Mouse (Mus musculus) ES-CJ7 (cell line): ENCODE data around the gene Fam173b.
A peak's percentile ranks its signal among the peaks of the same experiment; 100 is the strongest.
"Not testable (repeated sequence)": the region's sequence is repeated elsewhere in the genome, so short reads cannot be mapped to it uniquely, and the experiment has no call there.

Experiments
- DNase-seq: peaks from one replicate; pipeline ENCODE4 v3.0.0; 2011; ENCODE audit warnings: low read depth, low spot score

Fam173b gene

DNA sequence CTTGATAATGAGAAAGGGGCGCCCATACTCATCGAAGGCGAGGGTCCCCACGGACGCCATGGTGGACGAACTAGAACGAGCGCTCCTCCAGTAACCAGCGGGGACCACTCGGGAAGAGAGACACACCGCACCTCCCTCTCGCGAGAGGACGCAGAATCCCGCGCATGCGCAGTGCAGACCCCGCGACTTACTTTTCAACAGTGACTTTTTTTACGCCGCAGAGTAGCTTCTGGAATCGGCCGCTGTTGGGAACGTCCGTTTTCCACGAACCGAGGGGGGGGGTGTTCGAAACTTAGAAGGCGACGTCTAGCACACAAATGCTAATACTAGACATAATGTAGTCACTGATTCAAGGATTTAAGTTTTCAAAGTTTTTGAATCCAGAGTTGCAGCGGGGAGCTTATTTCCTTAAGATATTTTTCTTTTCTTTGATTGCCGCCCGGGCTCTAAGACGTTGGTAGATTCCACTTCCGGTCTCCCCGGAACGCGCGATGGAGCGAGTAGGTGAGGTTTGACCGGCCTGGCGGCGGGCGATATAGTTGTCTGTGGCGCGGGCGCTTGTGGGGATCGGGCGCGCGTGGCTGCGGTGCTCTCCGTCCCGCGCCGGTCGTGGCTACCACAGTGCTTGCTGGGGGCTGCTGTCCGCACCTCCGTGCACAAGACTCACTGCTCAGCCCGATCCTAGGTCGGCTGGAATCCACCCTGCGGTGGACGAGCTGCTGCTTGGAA is at the start of gene Fam173b, which contains the start of gene Cct5:
Gene Fam173b, plus strand, starts transcription at position 207 of the 729 bp plus-strand sequence.
Gene Cct5, minus strand, starts transcription at position 159 of the 729 bp plus-strand sequence.
- peak; percentile 99 for DNase-seq

DNA sequence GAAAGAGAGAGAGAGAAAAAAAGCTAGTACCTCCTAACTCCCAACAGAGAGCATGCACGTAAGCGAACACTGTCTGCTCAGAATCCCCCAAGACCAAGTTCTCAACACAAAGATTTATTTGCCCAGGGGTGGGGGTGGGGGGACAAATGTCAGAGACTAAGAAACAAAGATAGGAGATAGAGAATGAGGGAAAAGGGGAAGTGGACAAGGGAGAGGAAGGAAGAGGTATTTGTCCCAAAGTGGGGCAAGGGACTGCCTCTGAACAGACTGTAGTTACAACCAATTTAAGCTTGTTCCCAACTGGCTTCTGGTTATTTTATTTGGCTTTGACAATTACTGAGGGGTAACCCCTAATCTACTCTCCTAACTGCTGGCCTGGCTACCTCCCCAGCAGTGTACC is 46.8 kb upstream of the Fam173b start:
- no peak for DNase-seq

DNA sequence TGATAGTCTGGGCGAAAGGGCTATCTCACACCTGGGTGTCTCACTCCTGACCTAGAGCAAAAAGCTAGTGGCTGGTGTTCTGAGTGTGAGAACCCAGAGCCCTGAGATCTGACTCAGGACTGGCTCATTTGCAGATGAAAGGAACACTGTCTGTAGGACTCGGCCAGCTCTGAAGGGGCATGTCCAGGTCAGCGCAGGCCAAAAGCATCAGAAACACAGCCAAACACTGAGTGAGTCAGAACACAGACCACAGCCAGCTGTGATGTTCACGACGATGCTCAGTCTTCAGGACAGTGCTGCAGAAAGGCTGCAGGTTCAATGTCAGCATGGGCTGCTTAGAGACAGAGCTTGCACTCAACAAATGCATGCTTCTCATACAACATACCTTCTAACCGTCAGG is 40.3 kb upstream of the Fam173b start:
- no peak for DNase-seq

DNA sequence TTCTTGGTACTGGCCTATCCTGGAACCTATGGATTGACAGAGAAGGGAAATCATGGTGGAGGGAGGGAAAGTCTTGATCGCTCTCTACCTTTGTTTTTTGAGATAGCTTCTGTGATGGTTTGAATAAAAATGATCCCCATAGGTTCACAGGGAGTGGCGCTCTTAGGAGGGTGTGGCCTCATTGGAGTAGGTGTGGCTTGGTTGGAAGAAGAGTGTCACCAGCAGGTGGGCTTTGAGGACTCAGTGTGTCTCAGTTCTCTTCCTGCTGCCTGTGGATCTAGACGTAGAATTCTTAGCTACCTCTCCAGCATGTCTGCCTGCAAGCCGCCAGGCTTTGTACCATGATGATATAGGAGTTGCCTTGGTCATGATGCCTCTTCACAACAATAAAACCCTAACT is 39.7 kb upstream of the Fam173b start:
- peak; percentile 69 for DNase-seq

DNA sequence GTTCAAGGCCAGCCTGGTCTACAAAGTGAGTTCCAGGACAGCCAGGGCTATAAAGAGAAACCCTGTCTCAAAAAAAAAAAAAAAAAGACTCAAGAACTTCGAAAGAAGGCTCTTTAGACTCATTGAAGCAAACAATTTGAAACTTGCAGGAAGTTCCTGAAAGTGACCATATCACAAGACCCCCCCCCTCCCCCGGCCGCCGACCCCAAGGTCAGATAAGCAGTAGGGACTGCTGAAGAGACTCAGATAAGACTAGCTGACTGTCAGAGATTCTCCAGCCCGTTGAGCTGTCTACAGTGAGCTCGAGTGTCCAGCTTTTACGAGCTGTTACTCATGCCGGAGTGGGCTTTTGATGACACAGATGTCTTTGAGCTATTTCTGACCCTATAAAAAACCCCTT is 38.8 kb upstream of the Fam173b start:
- DNase-seq, result no peak

DNA sequence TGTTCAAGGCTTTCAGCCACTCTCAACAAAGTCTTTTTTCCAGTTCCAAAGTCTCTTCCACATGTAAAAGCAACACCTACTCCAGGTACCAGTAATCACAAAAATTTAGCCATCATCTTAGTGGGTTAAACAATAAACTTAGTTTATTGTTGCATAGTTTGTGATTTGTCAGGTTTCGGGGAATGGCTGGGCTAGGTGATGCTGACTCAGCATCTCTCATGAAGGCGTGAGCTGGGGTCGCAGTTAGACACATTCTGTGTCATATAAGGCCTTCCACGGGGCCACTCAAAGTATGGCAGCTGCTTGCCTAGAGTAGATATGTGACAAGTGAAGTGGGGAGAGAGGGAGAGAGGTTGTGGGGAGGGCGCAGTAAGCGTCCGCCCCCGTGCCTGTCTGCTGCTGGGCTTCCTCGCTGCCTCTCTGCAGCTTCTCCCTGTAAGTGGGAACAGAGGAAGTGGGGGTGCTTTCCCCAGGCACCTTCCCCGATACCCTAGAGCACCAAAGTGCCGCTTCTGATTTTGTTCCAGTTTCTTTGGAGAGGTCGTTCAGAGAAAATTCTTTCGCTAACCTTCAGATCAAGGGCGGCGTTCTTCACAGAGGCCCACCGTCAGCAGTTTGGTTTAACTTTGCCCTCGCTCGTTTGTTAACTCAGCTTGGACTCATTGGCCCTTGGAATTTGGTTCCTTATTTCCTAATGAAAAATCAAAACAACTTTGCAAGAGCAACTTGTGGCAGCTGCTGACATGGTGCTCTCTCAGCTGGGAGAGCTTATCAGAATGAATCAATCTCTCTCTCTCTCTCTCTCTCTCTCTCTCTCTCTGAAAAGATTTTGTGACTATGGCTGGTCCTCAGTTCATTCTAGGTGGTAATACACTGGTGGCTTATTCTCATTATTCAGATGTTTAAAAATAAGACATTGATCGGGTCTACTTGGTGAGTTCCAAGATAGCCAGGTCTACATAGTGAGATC is 37.8 kb upstream of the Fam173b start:
- no peak for DNase-seq

DNA sequence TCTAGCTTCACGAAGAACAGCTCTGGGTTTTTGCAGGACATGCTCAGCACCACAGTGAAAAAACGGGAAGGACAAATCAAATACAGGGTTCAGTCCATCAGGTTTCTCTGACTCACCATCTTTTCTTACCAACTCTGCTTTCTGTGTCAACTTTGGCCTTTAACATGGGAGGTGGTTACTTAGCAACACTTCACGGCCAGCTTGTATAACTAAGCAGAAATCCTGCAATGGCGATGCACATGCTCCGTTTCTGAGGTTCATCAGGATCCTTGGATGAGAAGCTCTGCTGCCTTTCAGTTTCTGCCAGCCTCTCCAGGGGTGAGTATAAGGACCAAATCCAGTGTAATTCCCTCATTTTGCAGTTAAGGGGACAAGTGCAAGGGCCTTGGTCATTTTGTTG is 36.5 kb upstream of the Fam173b start, which contains the start of gene Cmbl:
Gene Cmbl, plus strand, starts transcription at position 206 of the 400 bp plus-strand sequence.
- no peak for DNase-seq

DNA sequence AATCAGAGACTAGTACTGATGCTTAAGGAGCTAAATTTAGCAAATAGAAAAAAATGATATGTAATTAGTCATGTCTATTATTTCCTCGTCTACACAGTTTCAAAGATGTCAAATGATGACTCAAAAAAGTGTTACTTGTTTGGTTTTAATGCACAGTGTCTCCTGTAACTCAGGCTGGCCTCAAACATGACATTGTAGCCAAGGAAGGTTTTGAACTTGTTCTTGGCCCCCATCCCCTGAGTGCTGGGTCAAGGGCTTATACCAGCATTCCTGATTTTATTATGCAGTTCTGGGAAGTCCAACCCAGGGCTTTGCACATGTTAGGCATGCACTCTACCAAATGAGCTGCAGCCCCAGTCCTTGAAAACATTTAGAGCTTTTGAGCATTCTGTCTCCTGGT is 35.9 kb upstream of the Fam173b start:
- DNase-seq, result no peak

DNA sequence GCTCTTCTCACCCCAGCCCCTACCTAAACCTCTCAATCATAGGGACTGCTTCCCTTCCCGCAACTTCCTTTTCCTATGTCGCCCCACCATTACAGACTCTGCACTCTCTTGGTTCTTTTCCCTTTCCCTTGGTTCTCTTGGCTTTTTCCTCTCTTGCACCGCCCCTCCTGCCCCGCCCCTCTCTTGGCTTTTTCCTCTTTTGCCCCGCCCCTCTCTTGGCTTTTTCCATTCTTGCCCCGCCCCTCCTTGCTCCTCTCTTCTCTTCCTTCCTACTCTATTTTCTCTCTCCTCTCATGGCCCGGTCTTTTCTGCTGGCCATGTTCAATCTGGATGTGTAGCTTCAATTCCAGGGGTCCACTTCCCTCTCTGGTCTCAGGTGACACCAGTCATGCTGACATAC is 34.2 kb upstream of the Fam173b start:
- no peak for DNase-seq

DNA sequence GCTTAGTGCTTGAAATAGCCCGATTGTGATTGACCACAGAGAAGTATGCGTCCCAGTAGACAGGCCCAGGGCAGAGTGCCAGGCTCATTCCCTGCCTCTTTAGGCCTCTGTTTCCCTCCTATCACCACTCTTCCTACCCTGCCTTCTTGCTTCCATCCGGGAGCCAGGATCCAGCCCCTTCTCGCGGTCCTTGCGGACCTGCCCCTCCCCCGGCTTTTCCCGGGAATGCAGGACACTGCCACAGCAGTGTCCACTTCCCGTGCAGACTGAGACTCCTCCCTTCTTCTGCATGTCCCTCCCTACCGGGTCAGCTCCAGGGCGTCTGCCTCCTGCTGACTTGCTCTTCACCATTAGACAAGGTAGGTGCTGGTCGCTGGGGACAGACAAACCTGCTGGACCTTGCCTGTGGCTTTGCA is 33.1 kb upstream of the Fam173b start:
- DNase-seq, result no peak

DNA sequence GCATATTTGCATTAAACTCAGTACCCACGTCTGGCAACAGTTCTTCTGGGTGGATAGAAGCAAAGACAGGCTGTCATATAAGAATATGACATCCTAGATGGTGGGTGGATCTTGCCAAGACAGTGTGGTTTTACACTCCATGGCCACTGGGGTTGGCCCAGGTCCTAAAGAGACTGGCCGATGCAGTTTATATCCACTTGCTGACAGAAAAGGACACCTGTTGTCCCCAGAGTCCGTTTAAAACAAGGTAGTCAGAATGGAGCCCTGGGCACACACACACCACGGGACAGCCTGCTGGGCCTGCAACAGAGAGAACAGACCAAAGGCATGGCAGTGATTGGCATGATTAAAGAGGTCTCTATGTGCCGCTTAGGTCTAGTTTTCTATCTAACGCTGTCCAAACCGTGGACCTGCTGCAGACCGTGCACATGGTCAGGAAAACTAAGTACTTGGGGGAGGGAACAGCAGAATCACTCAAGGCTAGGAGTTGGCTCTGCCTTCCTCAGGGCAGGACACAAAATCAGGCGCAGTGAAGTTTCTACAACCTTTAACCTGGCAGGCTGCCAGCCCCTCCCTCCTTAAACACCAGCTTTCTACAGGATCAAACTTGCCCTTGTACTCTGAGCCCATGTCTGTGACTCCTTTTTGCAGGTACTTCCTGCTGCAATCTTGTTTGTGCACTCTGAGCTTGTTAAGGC is 32.2 kb upstream of the Fam173b start:
- no peak for DNase-seq

DNA sequence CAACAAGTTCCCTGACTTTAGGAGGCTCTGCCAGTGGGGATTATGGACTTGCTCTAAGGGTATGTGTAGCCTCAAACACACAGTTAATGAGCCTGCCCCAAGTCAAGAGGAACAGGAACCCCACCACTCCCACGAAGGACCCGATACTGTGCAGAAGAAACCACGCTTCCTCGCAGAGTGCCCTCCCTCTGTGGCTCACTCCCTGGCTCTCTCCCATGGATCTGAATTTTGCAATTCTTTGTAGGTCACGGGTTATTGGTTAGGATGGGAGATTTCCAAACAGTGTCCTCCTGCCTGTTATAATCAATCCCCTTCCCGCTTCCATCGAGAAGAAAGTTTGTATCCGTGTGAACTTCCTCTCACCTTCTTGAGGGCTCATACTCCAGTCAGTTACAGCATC is 30.7 kb upstream of the Fam173b start:
- no peak for DNase-seq

DNA sequence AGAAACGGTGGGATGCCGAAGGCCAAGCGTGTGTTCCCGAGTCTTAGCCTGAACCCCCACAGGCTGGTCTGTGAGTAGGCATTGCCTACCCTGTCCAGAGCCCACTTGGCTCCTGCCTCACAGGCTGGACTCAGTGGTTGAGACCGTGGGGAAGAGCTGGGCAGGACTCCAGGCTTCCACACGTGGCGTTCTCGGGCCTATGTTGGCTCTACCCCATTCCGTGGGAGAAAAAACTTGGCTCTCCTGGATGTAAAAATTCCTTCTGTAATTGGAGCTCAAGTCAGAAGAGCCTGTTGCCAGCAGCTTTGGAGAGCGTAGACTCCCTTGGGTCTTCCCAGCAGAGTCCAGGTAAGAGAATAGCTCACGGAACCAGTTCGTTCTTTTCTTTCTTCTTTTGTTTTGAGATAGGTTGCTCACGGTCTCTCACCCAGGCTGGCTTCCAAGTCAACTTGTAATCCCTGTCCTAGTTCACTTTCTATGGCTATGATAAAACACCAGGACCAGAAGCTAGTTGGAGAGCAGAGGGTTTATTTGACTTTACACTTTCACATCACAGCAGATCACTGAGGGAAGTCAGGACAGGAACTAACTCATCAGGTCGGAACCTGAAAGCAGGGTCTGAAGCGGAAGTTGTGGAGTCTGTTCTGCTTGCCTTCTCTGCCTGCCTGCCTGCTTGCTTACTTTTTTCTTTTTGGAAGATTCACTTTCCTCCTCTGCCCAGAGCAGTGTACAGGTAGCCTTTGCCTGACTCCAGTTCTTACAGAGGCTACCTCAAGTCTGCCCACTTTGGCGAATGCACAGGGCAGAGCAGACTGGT is 29.5 kb upstream of the Fam173b start:
- no peak for DNase-seq

DNA sequence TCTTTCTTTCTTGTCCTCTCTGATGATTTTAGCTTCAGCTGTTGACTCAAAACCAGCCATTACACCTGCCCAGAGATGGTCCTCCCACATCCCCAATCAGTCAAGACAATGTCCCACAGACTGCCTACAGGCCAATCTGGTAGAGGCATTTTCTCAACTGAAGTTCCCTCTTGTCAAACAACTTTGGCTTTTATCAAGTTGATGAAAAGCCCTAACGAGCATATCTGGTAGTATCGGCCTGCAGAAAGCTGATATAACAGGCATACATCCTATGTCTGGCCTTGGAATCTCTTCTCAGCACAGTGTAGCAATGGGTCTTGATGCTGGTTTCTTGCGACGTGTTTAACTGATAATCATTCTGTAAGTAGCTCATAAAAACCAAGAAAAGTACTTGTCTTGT is 28.4 kb upstream of the Fam173b start:
- DNase-seq, result no peak

DNA sequence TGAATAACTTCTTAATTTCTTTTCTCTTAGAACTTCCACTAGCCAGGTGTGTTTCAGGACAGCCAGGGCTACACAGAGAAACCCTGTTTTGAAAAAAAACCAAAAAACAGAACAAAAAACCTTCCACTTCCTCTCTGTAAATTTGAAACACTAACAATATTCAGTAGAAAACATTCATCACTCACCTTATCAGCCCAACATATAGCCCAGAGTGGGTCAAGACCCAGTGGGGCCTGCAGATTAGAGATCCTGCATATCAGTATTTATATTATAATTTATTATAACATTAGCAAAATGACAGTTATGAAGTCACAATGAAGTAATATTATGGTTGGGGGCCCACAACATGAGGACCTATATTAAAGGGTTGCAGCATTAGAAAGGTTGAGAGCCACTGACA is 28.0 kb upstream of the Fam173b start:
- DNase-seq, result no peak

DNA sequence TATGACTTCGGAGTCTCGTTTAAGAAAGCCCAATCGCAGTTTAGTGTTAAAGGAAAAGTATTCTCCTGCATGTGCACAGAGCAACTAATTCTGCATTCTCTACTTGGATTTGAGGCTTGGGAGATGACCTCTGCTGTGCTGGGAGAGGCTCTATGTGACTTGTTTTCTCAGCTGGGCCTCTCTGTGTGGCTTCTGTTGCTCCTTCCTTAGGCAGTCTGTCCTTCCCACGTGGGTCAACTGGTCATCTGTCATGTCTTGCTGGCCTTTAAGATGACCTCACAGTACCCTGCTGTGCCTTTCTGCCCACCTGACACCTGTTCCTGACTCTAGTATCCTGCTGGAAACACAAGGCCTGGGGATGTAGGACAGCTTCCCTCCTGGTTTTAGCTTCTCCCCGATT is 25.6 kb upstream of the Fam173b start:
- no peak for DNase-seq

DNA sequence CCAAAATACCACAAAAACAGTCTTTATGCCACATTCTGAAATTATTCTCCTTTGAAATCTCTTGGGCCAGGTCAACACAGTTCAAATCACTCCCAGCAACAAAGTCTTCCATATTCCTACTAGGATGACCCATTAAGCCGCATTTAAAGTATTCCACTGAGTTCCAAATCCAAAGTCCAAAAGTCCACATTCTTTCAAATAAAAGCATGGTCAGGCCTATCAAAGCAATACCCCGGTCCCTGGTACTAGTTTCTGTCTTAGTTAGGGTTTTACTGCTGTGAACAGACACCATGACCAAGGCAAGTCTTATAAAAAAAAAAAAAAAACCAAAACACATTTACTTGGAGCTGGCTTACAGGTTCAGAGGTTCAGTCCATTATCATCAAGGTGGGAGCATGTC is 20.6 kb upstream of the Fam173b start:
- DNase-seq, result not testable (repeated sequence)

DNA sequence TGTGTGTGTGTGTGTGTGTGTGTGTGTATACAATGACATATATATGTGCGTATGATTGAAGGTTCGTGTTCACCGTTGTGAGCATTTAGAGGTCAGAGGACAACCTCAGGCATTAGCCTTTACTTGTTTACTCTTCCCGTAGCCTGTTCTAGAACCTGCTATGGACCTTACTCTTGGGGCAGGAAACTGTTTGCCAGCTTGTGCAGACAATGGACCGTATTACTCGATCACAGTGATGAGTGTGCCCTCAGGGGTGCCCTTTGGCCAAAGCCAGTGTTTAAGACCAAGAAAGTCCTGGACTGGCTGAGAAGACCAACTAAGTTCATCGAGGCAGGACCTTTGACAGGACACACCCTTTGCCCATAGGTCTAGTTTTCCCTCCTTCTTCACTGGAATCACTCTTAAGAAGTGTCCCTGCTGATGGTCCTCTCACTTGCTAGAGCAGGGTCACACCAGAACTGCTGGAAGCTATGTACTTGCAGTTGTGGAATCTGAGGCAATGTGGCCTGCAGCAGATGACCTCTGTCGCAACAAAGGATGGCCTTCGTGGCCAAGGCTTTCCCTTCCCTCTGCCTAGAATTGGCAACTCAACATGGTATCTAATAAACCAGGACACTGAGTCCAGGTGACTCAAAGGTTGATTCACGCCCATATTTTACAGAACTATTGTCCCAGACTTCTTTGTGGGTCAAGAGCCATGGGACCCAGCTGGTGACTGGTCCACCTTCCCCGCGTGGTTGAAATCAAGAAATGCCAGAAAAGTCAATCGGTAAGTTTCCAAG is 18.2 kb upstream of the Fam173b start:
- no peak for DNase-seq

DNA sequence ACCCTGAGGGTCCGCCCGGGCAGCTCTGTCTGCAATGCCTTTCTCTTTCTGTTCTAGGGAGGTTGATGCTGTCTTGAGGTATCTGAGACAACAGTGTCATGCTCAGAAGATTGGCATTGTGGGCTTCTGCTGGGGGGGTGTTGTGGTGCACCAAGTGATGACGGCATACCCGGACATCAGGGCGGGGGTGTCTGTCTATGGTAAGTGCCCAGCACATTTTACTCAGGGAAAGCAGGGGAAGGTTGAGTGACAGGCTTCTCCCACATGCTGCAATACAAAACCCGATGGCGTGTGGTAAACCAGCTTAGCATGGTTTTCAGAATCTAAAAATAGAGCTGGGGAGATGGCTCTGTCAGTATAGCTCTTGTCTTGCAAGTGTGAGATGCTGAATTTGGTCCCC is 16.4 kb upstream of the Fam173b start:
- DNase-seq, result no peak

DNA sequence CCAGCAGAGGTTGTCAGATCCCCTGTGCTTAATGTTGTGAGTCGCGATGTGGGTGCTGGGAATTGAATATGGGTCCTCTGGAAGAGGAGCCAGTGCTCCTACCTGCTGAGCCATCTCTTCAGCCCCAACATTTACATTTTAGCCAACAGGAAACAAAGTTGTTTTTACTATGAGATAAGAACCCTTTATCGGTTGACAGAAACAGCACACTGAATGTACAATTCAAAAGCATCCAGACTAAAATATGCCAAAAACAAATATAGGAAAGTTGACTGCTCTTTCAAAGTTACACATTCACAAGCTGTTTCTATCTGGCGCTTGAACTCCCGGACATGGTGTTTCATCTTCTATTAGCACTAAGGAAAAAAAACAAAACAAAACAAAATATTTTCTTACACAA is 15.6 kb upstream of the Fam173b start:
- no peak for DNase-seq
